Mouse (Mus musculus): ENCODE measurements around the gene Mdga1. TPM values are rescaled to one million over a fixed set of nuclear protein-coding genes. Genes with fewer than 3 reads are reported as not detected.
A peak's percentile ranks its signal among the peaks of the same experiment; 100 is the strongest.
"Not testable (repeated sequence)": the region's sequence is repeated elsewhere in the genome, so short reads cannot be mapped to it uniquely, and the experiment has no call there.

Mdga1 gene
- polyA plus RNA-seq, 1 experiment: 4.5 TPM

- TF ChIP-seq POLR2A (IDR thresholded peaks at IDR 0.05; ENCODE audit: borderline replicate concordance, control insufficient read depth, low read depth, low read length) (no peak), CTCF (IDR thresholded peaks at IDR 0.05; ENCODE audit: control insufficient read depth, insufficient read depth, low read length) (no peak)
- Histone ChIP-seq H3K27ac (ENCODE audit: control insufficient read depth, insufficient read depth, low read depth, low read length, poor library complexity) (no peak overlapping the region; the same call in 1 of the 2 replicates), H3K4me1 (ENCODE audit: control insufficient read depth, insufficient read depth, low read length) (no peaks in the 10 kb centered on the region), H3K4me3 (replicated peaks; ENCODE audit: control insufficient read depth, low read depth, low read length) (no peak overlapping the region)
- WGBS: 77% methylated on average over 10 of the region's 10 CpGs
These were observed 181.3 kb downstream of the Mdga1 start for GRCm38 (mm10) chr17:29788573-29788972.

- TF ChIP-seq CTCF (IDR thresholded peaks at IDR 0.05; ENCODE audit: control insufficient read depth, insufficient read depth, low read length): peak; percentile 39; the same call in 1 of the 2 replicates
- TF ChIP-seq POLR2A (IDR thresholded peaks at IDR 0.05; ENCODE audit: borderline replicate concordance, control insufficient read depth, low read depth, low read length): no peak
- no peak overlapping the region for H3K4me3 ChIP-seq (replicated peaks; ENCODE audit: control insufficient read depth, low read depth, low read length)
- 75% methylated on average over 9 of the region's 9 CpGs for WGBS
- H3K27ac ChIP-seq (ENCODE audit: control insufficient read depth, insufficient read depth, low read depth, low read length, poor library complexity): no peak overlapping the region
- H3K4me1 ChIP-seq (ENCODE audit: control insufficient read depth, insufficient read depth, low read length): no peaks in the 10 kb centered on the region
These were observed 185.1 kb downstream of the Mdga1 start for GRCm38 (mm10) chr17:29784820-29785219.

- WGBS: 56% methylated on average over 4 of the region's 4 CpGs
- not testable (repeated sequence) for H3K4me1 ChIP-seq (ENCODE audit: control insufficient read depth, insufficient read depth, low read length); H3K4me3 ChIP-seq (replicated peaks; ENCODE audit: control insufficient read depth, low read depth, low read length)
These were observed 188.4 kb downstream of the Mdga1 start for GRCm38 (mm10) chr17:29781472-29781871.

GRCm38 (mm10) chr17:29778021-29778420 is 191.9 kb downstream of the Mdga1 start:
- WGBS: 77% methylated on average over 8 of the region's 8 CpGs
- H3K27ac ChIP-seq (ENCODE audit: control insufficient read depth, insufficient read depth, low read depth, low read length, poor library complexity): no peak overlapping the region
- H3K4me3 ChIP-seq (replicated peaks; ENCODE audit: control insufficient read depth, low read depth, low read length): no peak overlapping the region
- peaks cover 1% of the 10 kb centered on the region; the same call in 1 of the 2 replicates for H3K4me1 ChIP-seq (ENCODE audit: control insufficient read depth, insufficient read depth, low read length)
- TF ChIP-seq POLR2A (IDR thresholded peaks at IDR 0.05; ENCODE audit: borderline replicate concordance, control insufficient read depth, low read depth, low read length): no peak
- no peak for TF ChIP-seq CTCF (IDR thresholded peaks at IDR 0.05; ENCODE audit: control insufficient read depth, insufficient read depth, low read length)

More at GRCm38 (mm10) chr17:29781472-29781871, 188.4 kb downstream of the Mdga1 start:
- not testable (repeated sequence) for H3K27ac ChIP-seq (ENCODE audit: control insufficient read depth, insufficient read depth, low read depth, low read length, poor library complexity)

Other genes starting within 250 kb of the Mdga1 start
- 31.6 and 46.6 TPM in 2 replicates for gene Zfand3, start 34.6 kb upstream of the Mdga1 start, polyA plus RNA-seq (2011; ENCODE audit: insufficient read depth, insufficient read length, low replicate concordance, missing spikeins)